Mouse (Mus musculus): Measurements from ENCODE around the gene Nsmce3.

The Nsmce3 gene

GRCm38 (mm10) chr7:64872743-64873241, at the start of gene Nsmce3:
Gene Nsmce3 (minus strand): TSS chr7:64872997.
- ATAC-seq (ENCODE audit: low TSS enrichment): peak; percentile 85

DNA sequence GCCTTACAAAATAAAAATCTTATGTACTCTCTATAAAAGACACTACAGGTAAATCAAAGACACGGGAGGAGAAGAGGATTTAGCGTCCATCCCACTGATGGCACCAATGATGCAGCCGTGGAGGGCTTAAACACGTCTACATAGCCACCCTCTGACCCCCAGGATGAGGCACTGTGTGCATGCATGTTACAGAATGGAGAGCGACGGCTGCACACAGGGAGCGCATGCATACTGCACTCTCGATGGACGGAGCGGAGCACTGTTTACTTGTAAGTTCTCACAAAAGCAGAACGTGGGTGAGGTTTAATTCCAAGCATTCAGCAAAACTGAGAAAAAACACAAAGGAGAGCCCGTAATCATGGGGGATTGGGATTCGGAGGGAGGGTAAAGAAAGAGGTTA, 48.4 kb upstream of the Nsmce3 start:
- ATAC-seq (ENCODE audit: low TSS enrichment): no peak

- ATAC-seq (ENCODE audit: low TSS enrichment): no peak
These were observed 47.9 kb upstream of the Nsmce3 start for GRCm38 (mm10) chr7:64920735-64921134.

GRCm38 (mm10) chr7:64916654-64917053, 43.9 kb upstream of the Nsmce3 start:
- no peak for ATAC-seq (ENCODE audit: low TSS enrichment)

- ATAC-seq (ENCODE audit: low TSS enrichment): peak; percentile 33; the same call in 1 of the 2 replicates
These were observed 42.3 kb upstream of the Nsmce3 start for GRCm38 (mm10) chr7:64915121-64915520.

DNA sequence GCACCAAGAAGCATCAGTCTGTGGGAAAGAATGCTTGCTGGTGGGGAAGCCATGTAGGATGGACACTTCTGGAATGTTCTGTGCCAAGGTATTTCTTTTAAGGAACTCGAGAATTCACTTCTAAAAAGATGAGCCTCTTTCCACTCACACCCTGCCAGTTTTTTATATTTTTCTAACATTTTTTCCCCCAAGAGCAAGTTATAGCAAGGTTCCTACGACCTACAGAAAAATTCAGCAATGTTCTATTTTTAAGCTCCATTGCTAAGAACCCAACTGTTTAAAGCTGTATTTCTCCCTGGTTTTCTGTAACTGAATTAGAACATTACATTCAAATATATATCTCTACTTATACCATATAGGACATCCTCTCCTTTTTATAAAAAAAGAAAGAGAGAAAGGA, 39.1 kb upstream of the Nsmce3 start:
- peak; percentile 51 for ATAC-seq (ENCODE audit: low TSS enrichment)

- ATAC-seq (ENCODE audit: low TSS enrichment): no peak
These were observed 37.4 kb upstream of the Nsmce3 start for GRCm38 (mm10) chr7:64910208-64910607.

DNA sequence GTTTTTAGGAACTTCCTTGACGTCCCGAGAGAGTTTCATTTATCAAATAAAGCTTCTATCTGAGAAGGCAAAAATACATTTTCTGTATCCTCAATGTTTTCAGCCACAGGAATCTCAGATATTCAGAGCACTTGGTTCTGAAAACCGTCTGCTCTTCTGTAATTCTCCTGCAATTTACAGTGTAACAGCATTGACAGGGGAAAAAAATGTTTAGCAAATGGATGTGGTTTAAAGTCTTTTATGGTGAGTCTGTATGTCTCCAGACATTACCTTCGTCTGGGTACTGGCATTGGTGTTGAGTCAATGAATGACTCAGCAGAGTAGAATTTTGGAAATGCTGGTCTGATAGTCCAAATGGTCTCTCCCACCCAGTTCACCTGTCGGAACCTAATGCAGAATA, 34.2 kb upstream of the Nsmce3 start:
- ATAC-seq (ENCODE audit: low TSS enrichment): no peak

DNA sequence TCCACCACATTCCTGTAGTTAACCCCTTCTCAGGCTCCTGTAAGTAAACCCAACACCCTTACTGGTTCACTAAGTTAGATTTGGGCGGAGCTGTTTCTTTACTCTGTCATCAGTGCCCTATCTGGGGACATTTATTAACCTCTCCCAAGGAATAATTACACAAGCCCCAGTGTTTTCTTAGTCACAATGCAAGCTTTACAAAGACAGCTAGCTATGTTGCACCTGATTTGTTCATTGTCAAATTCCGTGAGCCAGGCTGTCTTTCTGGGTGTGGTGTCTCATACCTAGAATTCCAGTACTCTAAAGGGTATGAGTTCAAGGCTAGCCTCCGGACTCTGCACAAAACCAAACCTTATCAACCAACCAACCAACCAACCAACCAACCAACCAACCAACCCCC, 32.7 kb upstream of the Nsmce3 start:
- ATAC-seq (ENCODE audit: low TSS enrichment): no peak

DNA sequence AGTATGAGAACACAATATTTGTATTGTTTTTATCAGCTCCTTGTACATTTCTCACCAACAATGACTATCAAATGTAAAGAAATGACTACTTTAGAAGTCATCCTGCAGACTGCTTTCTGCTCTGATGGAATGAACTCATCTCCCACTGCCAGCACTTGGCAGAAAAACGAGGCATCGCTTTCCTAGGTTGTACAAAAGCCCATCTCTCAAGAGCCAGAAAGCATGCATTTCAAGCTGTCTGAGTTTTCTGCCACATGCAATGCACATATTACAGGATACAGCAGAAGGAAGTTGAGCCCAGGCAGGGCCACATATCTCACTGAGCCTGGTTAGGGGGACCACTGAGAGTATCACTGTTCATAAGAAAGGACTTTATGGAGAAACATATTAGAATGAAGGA, 27.5 kb upstream of the Nsmce3 start:
- ATAC-seq (ENCODE audit: low TSS enrichment): no peak

DNA sequence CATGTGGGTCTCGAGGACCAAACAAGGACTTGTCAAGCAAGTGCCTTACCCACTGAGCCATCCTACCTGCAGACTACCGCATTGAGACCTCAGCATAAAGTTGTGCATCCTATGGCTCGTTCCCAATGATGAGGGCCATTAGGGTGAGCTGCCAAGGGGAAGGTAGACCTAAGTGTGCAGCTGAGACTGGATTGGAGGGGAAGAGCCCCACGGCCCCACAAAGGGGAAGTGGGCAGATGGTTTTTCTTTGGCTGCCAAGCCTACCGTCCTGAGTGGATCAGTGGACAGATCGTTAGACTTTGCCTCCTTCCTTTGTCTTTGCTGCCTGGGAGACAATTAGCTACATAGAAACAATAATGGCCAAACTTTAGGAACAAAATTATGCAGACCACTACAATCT, 23.8 kb upstream of the Nsmce3 start:
- no peak for ATAC-seq (ENCODE audit: low TSS enrichment)

DNA sequence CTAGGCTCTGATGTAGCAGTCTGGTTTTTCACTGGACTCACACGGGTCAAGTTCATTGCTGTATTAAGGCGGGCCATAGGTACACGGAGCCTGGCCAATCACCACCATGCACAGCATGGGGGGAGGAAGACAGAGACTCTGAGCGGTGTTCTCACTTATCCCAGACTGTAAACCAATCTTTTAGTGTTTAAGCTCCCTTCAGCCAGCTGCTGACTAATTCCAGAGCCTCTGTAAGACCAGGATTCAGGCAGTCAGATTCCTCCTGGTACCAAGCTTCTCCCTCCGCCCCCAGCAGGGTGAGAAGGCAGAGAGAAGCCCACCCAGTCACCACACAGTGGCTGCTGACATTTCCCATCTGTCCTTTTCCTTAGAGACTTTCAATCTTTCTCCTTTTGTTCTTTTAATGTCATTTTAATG, 22.9 kb upstream of the Nsmce3 start:
- ATAC-seq (ENCODE audit: low TSS enrichment): no peak; the same call in 1 of the 2 replicates

GRCm38 (mm10) chr7:64891139-64891538, 18.3 kb upstream of the Nsmce3 start:
- no peak for ATAC-seq (ENCODE audit: low TSS enrichment)

- ATAC-seq (ENCODE audit: low TSS enrichment): 0 out of 2 replicates have a peak, but pooled peaks have one; percentile 24
These were observed 17.1 kb upstream of the Nsmce3 start for GRCm38 (mm10) chr7:64889919-64890318.

DNA sequence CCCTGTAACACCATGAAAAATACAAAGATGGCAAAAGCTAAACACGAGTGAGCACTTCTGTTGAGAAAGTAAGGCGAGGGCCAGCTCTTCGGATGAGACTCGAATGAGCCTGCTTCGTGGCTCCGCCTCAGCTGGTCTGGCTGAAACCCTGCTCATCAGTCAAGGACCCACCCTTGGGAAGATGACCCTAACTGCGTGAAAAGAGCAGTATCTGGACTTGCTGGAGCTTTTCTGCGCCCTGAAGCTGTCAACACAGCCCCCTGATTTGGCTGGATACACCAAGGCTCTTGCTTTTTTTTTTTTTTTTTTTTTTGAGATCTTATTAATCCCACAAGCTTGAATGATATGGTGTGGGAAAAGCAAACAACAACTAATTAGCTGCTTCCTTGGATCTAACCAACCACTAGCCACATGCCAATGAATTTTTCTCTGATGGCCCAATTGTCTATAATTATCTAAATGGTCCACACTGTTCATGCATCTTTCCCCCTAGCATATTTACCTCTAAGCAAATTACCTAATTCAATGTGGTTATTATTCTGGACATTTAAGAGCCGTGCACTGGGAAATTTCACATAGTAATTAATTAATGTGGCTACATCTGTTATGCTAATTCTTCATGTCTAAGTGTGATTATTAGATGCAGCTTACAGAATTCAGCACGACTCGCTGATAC, 11.5 kb upstream of the Nsmce3 start:
- no peak for ATAC-seq (ENCODE audit: low TSS enrichment)

DNA sequence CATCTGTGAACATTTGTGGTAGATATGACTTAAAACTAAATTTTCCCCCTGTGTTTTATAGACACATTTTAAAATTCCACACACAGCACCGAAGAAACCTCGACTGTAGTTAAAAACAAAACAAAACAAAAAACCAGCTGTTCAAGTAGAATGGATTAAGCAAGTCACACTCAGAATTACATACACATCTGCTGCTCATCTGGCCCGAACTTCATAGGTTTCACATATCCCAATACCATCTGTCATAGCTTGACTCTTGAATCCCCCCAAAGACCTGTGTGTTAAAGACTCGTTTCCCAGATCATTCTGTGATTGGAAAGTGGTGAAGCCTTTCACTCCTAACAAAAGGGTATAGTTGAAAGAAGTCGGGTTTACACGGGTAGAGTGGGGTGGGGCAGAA, 9.4 kb upstream of the Nsmce3 start:
- ATAC-seq (ENCODE audit: low TSS enrichment): no peak

DNA sequence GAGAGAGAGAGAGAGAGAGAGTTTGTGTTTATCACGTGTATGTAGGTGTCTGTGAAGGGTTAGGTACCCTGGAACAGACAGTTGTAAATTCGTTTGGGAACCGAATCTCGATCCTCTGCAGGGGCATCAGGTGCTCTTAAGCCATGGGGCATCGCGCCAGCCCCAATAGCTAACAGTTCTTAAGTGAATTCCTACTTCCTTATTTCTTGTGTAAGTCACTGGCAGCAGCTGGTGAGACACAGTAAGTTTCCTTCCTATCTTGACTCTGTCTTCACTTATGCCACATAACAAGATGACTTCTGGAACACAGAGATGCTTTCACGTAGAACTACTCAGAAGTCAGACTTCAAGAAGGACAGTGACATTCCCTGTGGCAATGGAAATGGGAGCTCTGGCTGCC, 8.6 kb upstream of the Nsmce3 start:
- ATAC-seq (ENCODE audit: low TSS enrichment): no peak

- no peak for ATAC-seq (ENCODE audit: low TSS enrichment)
These were observed 7.6 kb upstream of the Nsmce3 start for GRCm38 (mm10) chr7:64880415-64880814.

DNA sequence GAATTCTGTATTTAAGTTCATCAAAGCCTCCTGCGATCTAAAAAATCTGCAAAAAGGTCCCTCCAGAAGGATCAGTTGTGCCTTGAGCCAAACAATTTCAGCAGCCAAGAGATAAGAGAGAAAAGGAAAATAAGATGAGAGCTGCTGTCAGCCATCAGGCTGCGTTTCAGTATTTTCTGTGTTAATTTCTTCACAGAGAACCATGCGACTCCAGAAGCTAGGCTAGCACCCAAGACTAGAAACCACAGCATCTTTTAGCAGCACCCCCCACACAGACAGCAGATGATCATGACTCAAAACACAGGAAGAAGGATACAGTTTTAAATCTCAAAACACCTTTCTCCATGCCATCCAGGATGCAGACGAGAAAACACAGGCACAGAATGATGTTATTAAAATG, 2.1 kb upstream of the Nsmce3 start:
- peak; percentile 66 for ATAC-seq (ENCODE audit: low TSS enrichment)

DNA sequence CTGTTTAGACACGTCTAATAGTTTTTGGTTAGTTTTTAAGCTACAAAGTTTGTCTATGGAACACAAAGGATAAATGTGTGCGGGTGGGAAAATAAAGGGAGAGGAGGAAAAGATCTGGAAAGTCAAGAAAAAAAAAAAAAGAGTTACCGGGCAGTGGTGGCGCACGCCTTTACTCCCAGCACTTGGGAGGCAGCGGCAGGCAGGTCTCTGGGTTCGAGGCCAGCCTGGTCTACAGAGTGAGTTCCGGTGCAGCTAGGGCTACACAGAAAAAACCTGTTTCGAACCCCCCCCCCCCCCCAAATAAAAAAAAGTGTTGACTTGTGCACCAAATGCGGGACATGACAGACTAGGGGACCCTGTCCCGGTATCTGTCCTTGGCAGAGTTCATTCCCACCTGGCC, 469 bp upstream of the Nsmce3 start:
- ATAC-seq (ENCODE audit: low TSS enrichment): no peak; the same call in 1 of the 2 replicates

GRCm38 (mm10) chr7:64871987-64872742, 632 bp downstream of the Nsmce3 start:
- peak; percentile 36 for ATAC-seq (ENCODE audit: low TSS enrichment)

- no peak for ATAC-seq (ENCODE audit: low TSS enrichment)
These were observed 3.2 kb downstream of the Nsmce3 start for GRCm38 (mm10) chr7:64869549-64870065.

DNA sequence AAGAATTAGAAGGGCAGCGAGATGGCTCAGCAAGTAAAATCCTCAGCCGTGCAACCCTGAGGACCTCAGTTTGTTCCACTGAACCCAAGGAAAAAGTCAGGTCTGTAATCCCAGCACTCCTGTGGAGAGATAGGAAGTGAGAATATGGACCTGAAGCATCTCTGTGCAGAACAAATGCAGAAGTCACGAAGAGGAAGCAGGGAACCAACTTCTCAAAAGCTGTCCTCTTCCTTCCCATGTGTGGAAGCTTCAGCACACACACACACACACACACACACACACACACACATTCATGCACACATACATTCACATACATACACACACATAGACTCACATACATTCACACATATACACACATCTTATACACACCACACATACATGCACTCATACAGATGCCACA, 9.3 kb downstream of the Nsmce3 start:
- no peak for ATAC-seq (ENCODE audit: low TSS enrichment)

All from frontal cortex, adult (tissue).